Mouse (Mus musculus): ENCODE measurements around the gene Serf2. TPM values are rescaled to one million over a fixed set of nuclear protein-coding genes. Genes with fewer than 3 reads are reported as not detected.
A peak's percentile ranks its signal among the peaks of the same experiment; 100 is the strongest.

The Serf2 gene
- not detected in 2 replicates for polyA plus RNA-seq (2012; ENCODE audit: insufficient read depth, insufficient read length, low replicate concordance, missing spikeins)

- TF ChIP-seq POLR2A (IDR thresholded peaks at IDR 0.05; ENCODE audit: insufficient read depth, low read depth, low read length), result peak; percentile 89
- TF ChIP-seq CTCF (IDR thresholded peaks at IDR 0.05; ENCODE audit: insufficient read depth, low read depth, low read length), result no peak
- under 1% methylated on average over 72 of the region's 74 CpGs for WGBS
- peaks cover 10% of the 10 kb centered on the region for H3K4me1 ChIP-seq (ENCODE audit: control insufficient read depth, insufficient read depth, low read length)
Observed at GRCm38 (mm10) chr2:121448739-121449535, at the start of gene Serf2. Gene Serf2 (plus strand): TSS chr2:121449195.

GRCm38 (mm10) chr2:121403296-121403695 lies 45.7 kb upstream of the Serf2 start:
- no peaks in the 10 kb centered on the region for H3K4me1 ChIP-seq (ENCODE audit: control insufficient read depth, insufficient read depth, low read length)
- TF ChIP-seq CTCF (IDR thresholded peaks at IDR 0.05; ENCODE audit: insufficient read depth, low read depth, low read length), result no peak
- no peak for TF ChIP-seq POLR2A (IDR thresholded peaks at IDR 0.05; ENCODE audit: insufficient read depth, low read depth, low read length)
- no peak overlapping the region for H3K4me3 ChIP-seq (ENCODE audit: insufficient read depth, low read depth, low read length)
- no peak overlapping the region for H3K27ac ChIP-seq (ENCODE audit: insufficient read depth, low read depth, low read length)

More at GRCm38 (mm10) chr2:121448739-121449535, at the start of gene Serf2:
- Histone ChIP-seq H3K27ac (ENCODE audit: insufficient read depth, low read depth, low read length) (peak within 1 kb of the TSS; percentile 84), H3K4me3 (ENCODE audit: insufficient read depth, low read depth, low read length) (peak within 1 kb of the TSS; percentile 89)

- H3K27ac ChIP-seq (ENCODE audit: insufficient read depth, low read depth, low read length), result no peak overlapping the region
- WGBS, result 37% methylated on average over 4 of the region's 4 CpGs
- H3K4me1 ChIP-seq (ENCODE audit: control insufficient read depth, insufficient read depth, low read length), result no peaks in the 10 kb centered on the region
- H3K4me3 ChIP-seq (ENCODE audit: insufficient read depth, low read depth, low read length), result no peak overlapping the region
- TF ChIP-seq POLR2A (IDR thresholded peaks at IDR 0.05; ENCODE audit: insufficient read depth, low read depth, low read length) (no peak), CTCF (IDR thresholded peaks at IDR 0.05; ENCODE audit: insufficient read depth, low read depth, low read length) (no peak)
Observed at GRCm38 (mm10) chr2:121408160-121408559, 40.8 kb upstream of the Serf2 start.

- no peak for TF ChIP-seq POLR2A (IDR thresholded peaks at IDR 0.05; ENCODE audit: insufficient read depth, low read depth, low read length)
- no peak for TF ChIP-seq CTCF (IDR thresholded peaks at IDR 0.05; ENCODE audit: insufficient read depth, low read depth, low read length)
- Histone ChIP-seq H3K4me3 (ENCODE audit: insufficient read depth, low read depth, low read length) (peak overlapping the region; percentile 99), H3K4me1 (ENCODE audit: control insufficient read depth, insufficient read depth, low read length) (0 out of 2 replicates have a peak, but pooled peaks cover 2% of the 10 kb centered on the region), H3K27ac (ENCODE audit: insufficient read depth, low read depth, low read length) (peak overlapping the region; percentile 76)
- WGBS, result 4% methylated on average over 4 of the region's 4 CpGs
Observed at GRCm38 (mm10) chr2:121412843-121413386, 36.1 kb upstream of the Serf2 start.

- Histone ChIP-seq H3K27ac (ENCODE audit: insufficient read depth, low read depth, low read length) (peak within 1 kb of the TSS; percentile 93), H3K4me1 (ENCODE audit: control insufficient read depth, insufficient read depth, low read length) (0 out of 2 replicates have a peak, but pooled peaks cover 2% of the 10 kb centered on the region), H3K4me3 (ENCODE audit: insufficient read depth, low read depth, low read length) (peak within 1 kb of the TSS; percentile 99)
- TF ChIP-seq POLR2A (IDR thresholded peaks at IDR 0.05; ENCODE audit: insufficient read depth, low read depth, low read length), result peak; percentile 96
- TF ChIP-seq CTCF (IDR thresholded peaks at IDR 0.05; ENCODE audit: insufficient read depth, low read depth, low read length), result no peak
- under 1% methylated on average over 68 of the region's 68 CpGs for WGBS
Observed at GRCm38 (mm10) chr2:121413387-121414042, 35.5 kb upstream of the Serf2 start, which contains the start of the genes Pdia3 and Catsper2. Gene Pdia3 (plus strand): TSS chr2:121413775. Gene Catsper2 (minus strand): TSS chr2:121413792.

GRCm38 (mm10) chr2:121414139-121414685 lies 34.8 kb upstream of the Serf2 start:
- H3K4me1 ChIP-seq (ENCODE audit: control insufficient read depth, insufficient read depth, low read length), result 0 out of 2 replicates have a peak, but pooled peaks cover 2% of the 10 kb centered on the region
- TF ChIP-seq POLR2A (IDR thresholded peaks at IDR 0.05; ENCODE audit: insufficient read depth, low read depth, low read length) (no peak; the same call in 1 of the 2 replicates), CTCF (IDR thresholded peaks at IDR 0.05; ENCODE audit: insufficient read depth, low read depth, low read length) (no peak)
- peak overlapping the region; percentile 99 for H3K4me3 ChIP-seq (ENCODE audit: insufficient read depth, low read depth, low read length)
- under 1% methylated on average over 32 of the region's 32 CpGs for WGBS
- peak overlapping the region; percentile 93 for H3K27ac ChIP-seq (ENCODE audit: insufficient read depth, low read depth, low read length)

GRCm38 (mm10) chr2:121415103-121415502 lies 33.9 kb upstream of the Serf2 start:
- Histone ChIP-seq H3K27ac (ENCODE audit: insufficient read depth, low read depth, low read length) (no peak overlapping the region), H3K4me3 (ENCODE audit: insufficient read depth, low read depth, low read length) (no peak overlapping the region), H3K4me1 (ENCODE audit: control insufficient read depth, insufficient read depth, low read length) (0 out of 2 replicates have a peak, but pooled peaks cover 2% of the 10 kb centered on the region)
- TF ChIP-seq POLR2A (IDR thresholded peaks at IDR 0.05; ENCODE audit: insufficient read depth, low read depth, low read length) (no peak), CTCF (IDR thresholded peaks at IDR 0.05; ENCODE audit: insufficient read depth, low read depth, low read length) (no peak)
- 18% methylated on average over 3 of the region's 3 CpGs for WGBS

- WGBS, result 34% methylated on average over 3 of the region's 3 CpGs
- H3K4me1 ChIP-seq (ENCODE audit: control insufficient read depth, insufficient read depth, low read length), result 0 out of 2 replicates have a peak, but pooled peaks cover 2% of the 10 kb centered on the region
- H3K4me3 ChIP-seq (ENCODE audit: insufficient read depth, low read depth, low read length), result no peak overlapping the region
- no peak overlapping the region for H3K27ac ChIP-seq (ENCODE audit: insufficient read depth, low read depth, low read length)
- TF ChIP-seq POLR2A (IDR thresholded peaks at IDR 0.05; ENCODE audit: insufficient read depth, low read depth, low read length) (no peak), CTCF (IDR thresholded peaks at IDR 0.05; ENCODE audit: insufficient read depth, low read depth, low read length) (no peak)
Observed at GRCm38 (mm10) chr2:121415591-121415990, 33.4 kb upstream of the Serf2 start.

Measured in olfactory bulb, adult 2 months (tissue).